Mouse (Mus musculus) lung, postnatal 0 days (tissue): ENCODE data around the gene Rgs6.

Source experiments
- CTCF ChIP-seq: IDR thresholded peaks from 2 replicates; pipeline ENCODE4 v1.5.1; 2016; ENCODE audit warnings: antibody characterized with exemption, mild to moderate bottlenecking
- EP300 ChIP-seq: IDR thresholded peaks from 2 replicates; pipeline ENCODE4 v1.6.1; 2016; ENCODE audit warnings: antibody characterized with exemption, mild to moderate bottlenecking, control low read depth

DNA sequence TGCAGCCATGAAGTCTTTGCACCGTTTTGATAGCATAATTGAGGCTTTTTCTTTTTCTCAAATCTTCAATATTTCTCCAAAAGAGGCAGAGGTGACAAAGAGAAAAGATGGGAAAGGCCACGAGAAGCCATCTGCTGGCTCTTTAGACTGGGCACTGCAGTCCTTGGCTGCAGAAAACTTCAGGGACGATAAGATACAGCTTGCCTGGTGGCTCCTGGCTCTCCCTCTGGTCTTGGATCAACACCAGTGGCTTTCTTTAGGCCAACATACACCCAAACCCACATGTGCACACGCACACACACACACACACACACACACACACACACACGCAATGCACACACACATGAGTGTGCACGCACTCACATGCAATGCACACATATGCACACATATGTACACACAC lies 620.7 kb downstream of the Rgs6 start:
- no peak for TF ChIP-seq CTCF
- no peak for TF ChIP-seq EP300
